Mouse (Mus musculus) spleen, adult 18-20 months (tissue): ENCODE data around the gene Gm281.

Experiments used
- DNase-seq, 2 experiments: peaks; one replicate each; pipeline ENCODE4 v3.0.0; 2022; ENCODE audit warnings: mixed read lengths in 2 of 2

Gene Gm281

GRCm38 (mm10) chr14:13812801-13813479 is 101.3 kb downstream of the Gm281 start:
- no peak for DNase-seq

GRCm38 (mm10) chr14:13790446-13790845 is 123.8 kb downstream of the Gm281 start:
- DNase-seq, result no peak

- DNase-seq, result no peak
These were observed 124.3 kb downstream of the Gm281 start for GRCm38 (mm10) chr14:13790001-13790400.

GRCm38 (mm10) chr14:13782970-13783369 is 131.3 kb downstream of the Gm281 start:
- DNase-seq, result no peak

GRCm38 (mm10) chr14:13778383-13778782 is 135.9 kb downstream of the Gm281 start:
- DNase-seq, result no peak

GRCm38 (mm10) chr14:13771163-13771562 is 143.1 kb downstream of the Gm281 start:
- no peak for DNase-seq

- no peak for DNase-seq
These were observed 143.6 kb downstream of the Gm281 start for GRCm38 (mm10) chr14:13770686-13771085.
